Mouse (Mus musculus): ENCODE data around the gene Kng1.

Kng1 gene

GRCm38 (mm10) chr16:23114339-23115171 lies 56.9 kb downstream of the Kng1 start:
- no peak for DNase-seq (ENCODE audit: low spot score in 2 of 2)

- no peak for DNase-seq (ENCODE audit: low spot score in 2 of 2)
Observed at GRCm38 (mm10) chr16:23115486-23115885, 57.8 kb downstream of the Kng1 start.

- DNase-seq (ENCODE audit: low spot score in 2 of 2): no peak
Observed at GRCm38 (mm10) chr16:23117173-23117572, 59.5 kb downstream of the Kng1 start.

- no peak for DNase-seq (ENCODE audit: low spot score in 2 of 2)
Observed at GRCm38 (mm10) chr16:23122446-23122845, 64.8 kb downstream of the Kng1 start.

GRCm38 (mm10) chr16:23123104-23123503 lies 65.4 kb downstream of the Kng1 start:
- no peak for DNase-seq (ENCODE audit: low spot score in 2 of 2)

GRCm38 (mm10) chr16:23124398-23124797 lies 66.7 kb downstream of the Kng1 start:
- DNase-seq (ENCODE audit: low spot score in 2 of 2): no peak

GRCm38 (mm10) chr16:23127311-23127672 lies 69.6 kb downstream of the Kng1 start:
- no peak for DNase-seq (ENCODE audit: low spot score in 2 of 2)

GRCm38 (mm10) chr16:23127673-23128375 lies 70.2 kb downstream of the Kng1 start, which contains the start of gene Rfc4:
TSS of gene Rfc4 (minus strand) at chr16:23127737.
- DNase-seq (ENCODE audit: low spot score in 2 of 2): peak; percentile 90

GRCm38 (mm10) chr16:23130303-23130702 lies 72.6 kb downstream of the Kng1 start:
- no peak for DNase-seq (ENCODE audit: low spot score in 2 of 2)

Data from right cerebral cortex, postnatal 36 days (tissue).